Mouse (Mus musculus) liver, embryonic 16.5 days (tissue): ENCODE data around the gene Prok1. TPM values are rescaled to one million over a fixed set of nuclear protein-coding genes. Genes with fewer than 3 reads are reported as not detected.

Source experiments
- ATAC-seq: fragments of 200-750 bp; cut with Nextera tagmentation; 2 replicates; pipeline ENCODE4 v1.8.0; 2017; ENCODE audit warnings: low read depth, mild to moderate bottlenecking, moderate number of reproducible peaks, moderate library complexity
- H3K27ac ChIP-seq: fragments of 300-500 bp; sonication (generic); 2 replicates; pipeline ENCODE4 v1.5.1; 2014; ENCODE audit warnings: mild to moderate bottlenecking, low read length
- H3K27me3 ChIP-seq: fragments of 300-500 bp; sonication (generic); 2 replicates; pipeline ENCODE4 v1.6.1; 2014; ENCODE audit warnings: low read depth, low read length, mixed read lengths; ENCODE audit not compliant: control insufficient read depth, insufficient read depth
- H3K36me3 ChIP-seq: fragments of 300-500 bp; sonication (generic); 2 replicates; pipeline ENCODE4 v1.6.1; 2014; ENCODE audit warnings: mild to moderate bottlenecking; ENCODE audit not compliant: control insufficient read depth, insufficient read depth
- H3K4me1 ChIP-seq: fragments of 300-500 bp; sonication (generic); 2 replicates; pipeline ENCODE4 v1.6.1; 2014; ENCODE audit warnings: low read depth, low read length, mixed read lengths; ENCODE audit not compliant: control insufficient read depth
- H3K4me2 ChIP-seq: fragments of 300-500 bp; sonication (generic); 2 replicates; pipeline ENCODE4 v1.6.1; 2014; ENCODE audit warnings: low read depth, low read length, mixed read lengths
- H3K4me3 ChIP-seq: fragments of 300-500 bp; sonication (generic); 2 replicates; pipeline ENCODE4 v1.5.1; 2014; ENCODE audit warnings: low read depth, mild to moderate bottlenecking, low read length
- H3K9ac ChIP-seq: fragments of 300-500 bp; sonication (generic); 2 replicates; pipeline ENCODE4 v1.6.1; 2014; ENCODE audit warnings: low read depth, low read length
- H3K9me3 ChIP-seq: fragments of 300-500 bp; sonication (generic); replicated peaks from 2 replicates; pipeline ENCODE4 v1.6.1; 2016; ENCODE audit warnings: low read length; ENCODE audit not compliant: control insufficient read depth
- WGBS: fragments of 180-500 bp; shearing (Covaris S2); extraction: QIAGEN DNeasy Blood & Tissue Kit; methylation state at CpG from one replicate; pipeline ENCODE4 v1.1.7; 2014; ENCODE audit not compliant: insufficient replicate concordance; 5-methylcytosine and 5-hydroxymethylcytosine counted together
- polyA plus RNA-seq: library from polyadenylated mRNA; unstranded; fragments of >200 nt; fragmentation: Nextera tagmentation; extraction: Ambion mirVana; gene quantifications from 2 replicates; pipeline ENCODE4 v1.2.1, GENCODE M21; 2015

Gene Prok1
- polyA plus RNA-seq, 1 experiment from 2014 or later = 0.06 TPM

- Histone ChIP-seq H3K4me2 (no peak overlapping the region), H3K27me3 (no peaks in the 10 kb centered on the region), H3K4me1 (no peaks in the 10 kb centered on the region), H3K36me3 (no peaks in the 10 kb centered on the region), H3K9ac (no peak overlapping the region), H3K27ac (no peak overlapping the region), H3K9me3 (no peaks in the 10 kb centered on the region), H3K4me3 (no peak overlapping the region)
- no peak for ATAC-seq
- 46% methylated on average over 7 of the region's 7 CpGs for WGBS
Observed at GRCm38 (mm10) chr3:107207625-107208253, 31.8 kb downstream of the Prok1 start.

- H3K4me2 ChIP-seq = no peak overlapping the region
- no peaks in the 10 kb centered on the region for H3K4me1 ChIP-seq
- no peak overlapping the region for H3K27ac ChIP-seq
- H3K9me3 ChIP-seq = no peaks in the 10 kb centered on the region
- no peak for ATAC-seq
- WGBS = 47% methylated on average over 4 of the region's 4 CpGs
- H3K9ac ChIP-seq = no peak overlapping the region
- no peaks in the 10 kb centered on the region for H3K36me3 ChIP-seq
- no peaks in the 10 kb centered on the region for H3K27me3 ChIP-seq
- H3K4me3 ChIP-seq = no peak overlapping the region
Observed at GRCm38 (mm10) chr3:107206490-107207150, 32.9 kb downstream of the Prok1 start.

DNA sequence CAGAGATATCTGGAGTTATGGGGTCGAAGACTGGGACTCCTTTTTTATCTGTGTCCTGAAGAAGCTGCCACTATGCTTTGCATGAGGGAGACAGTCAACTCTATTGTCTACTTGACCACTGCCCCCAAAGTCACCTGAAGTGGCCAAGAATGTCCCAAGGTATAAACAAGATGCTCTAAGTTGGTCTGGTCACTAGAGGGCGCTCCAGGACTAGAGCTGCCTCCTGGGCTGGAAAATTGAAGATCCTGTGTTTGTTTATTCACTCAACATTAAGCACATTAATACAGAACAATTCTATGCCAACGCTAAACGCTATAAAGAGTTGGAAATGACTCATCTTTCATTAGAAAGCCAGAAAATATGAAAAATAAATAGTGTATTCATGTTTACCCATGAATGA is 33.5 kb downstream of the Prok1 start:
- WGBS = 5% methylated on average over 4 of the region's 4 CpGs

DNA sequence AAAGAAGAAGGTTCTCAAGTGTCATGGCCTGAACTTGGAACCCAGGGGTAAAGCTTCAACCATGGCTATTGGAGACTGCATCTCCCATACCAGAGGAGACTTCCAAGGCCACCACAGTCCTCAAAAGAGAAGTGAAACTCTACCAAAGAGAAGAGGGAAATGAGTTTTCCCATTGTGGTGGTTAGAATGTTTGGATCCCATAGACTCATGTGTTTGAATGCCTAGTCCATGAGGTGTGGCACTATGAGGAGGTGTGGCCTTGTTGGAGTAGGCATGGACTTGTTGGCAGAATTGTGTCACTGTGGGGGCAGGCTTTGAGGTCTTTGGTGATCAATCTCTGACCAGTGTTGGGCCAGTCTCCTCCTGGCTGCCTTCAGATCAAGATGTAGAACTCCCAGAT is 34.3 kb downstream of the Prok1 start:
- H3K9me3 ChIP-seq = no peaks in the 10 kb centered on the region
- H3K27ac ChIP-seq = no peak overlapping the region
- H3K4me2 ChIP-seq = no peak overlapping the region
- no peaks in the 10 kb centered on the region for H3K36me3 ChIP-seq
- H3K27me3 ChIP-seq = no peaks in the 10 kb centered on the region
- H3K4me1 ChIP-seq = no peaks in the 10 kb centered on the region
- no peak for ATAC-seq
- no peak overlapping the region for H3K9ac ChIP-seq
- H3K4me3 ChIP-seq = no peak overlapping the region

More for the DNA sequence above, 33.5 kb downstream of the Prok1 start:
- Histone ChIP-seq H3K4me1 (no peaks in the 10 kb centered on the region), H3K9ac (no peak overlapping the region), H3K4me3 (no peak overlapping the region), H3K27ac (no peak overlapping the region), H3K4me2 (no peak overlapping the region), H3K27me3 (no peaks in the 10 kb centered on the region), H3K9me3 (no peaks in the 10 kb centered on the region), H3K36me3 (no peaks in the 10 kb centered on the region)
- ATAC-seq = no peak

GRCm38 (mm10) chr3:107204413-107204812 is 35.1 kb downstream of the Prok1 start:
- WGBS = 67% methylated on average over 3 of the region's 3 CpGs
- H3K4me2 ChIP-seq = no peak overlapping the region
- no peak for ATAC-seq

GRCm38 (mm10) chr3:107201310-107202180 is 38.0 kb downstream of the Prok1 start:
- no peak overlapping the region for H3K9ac ChIP-seq

More at GRCm38 (mm10) chr3:107204413-107204812, 35.1 kb downstream of the Prok1 start:
- Histone ChIP-seq H3K9ac (no peak overlapping the region), H3K27ac (no peak overlapping the region), H3K27me3 (no peaks in the 10 kb centered on the region), H3K4me1 (no peaks in the 10 kb centered on the region), H3K4me3 (no peak overlapping the region), H3K36me3 (no peaks in the 10 kb centered on the region), H3K9me3 (no peaks in the 10 kb centered on the region)

DNA sequence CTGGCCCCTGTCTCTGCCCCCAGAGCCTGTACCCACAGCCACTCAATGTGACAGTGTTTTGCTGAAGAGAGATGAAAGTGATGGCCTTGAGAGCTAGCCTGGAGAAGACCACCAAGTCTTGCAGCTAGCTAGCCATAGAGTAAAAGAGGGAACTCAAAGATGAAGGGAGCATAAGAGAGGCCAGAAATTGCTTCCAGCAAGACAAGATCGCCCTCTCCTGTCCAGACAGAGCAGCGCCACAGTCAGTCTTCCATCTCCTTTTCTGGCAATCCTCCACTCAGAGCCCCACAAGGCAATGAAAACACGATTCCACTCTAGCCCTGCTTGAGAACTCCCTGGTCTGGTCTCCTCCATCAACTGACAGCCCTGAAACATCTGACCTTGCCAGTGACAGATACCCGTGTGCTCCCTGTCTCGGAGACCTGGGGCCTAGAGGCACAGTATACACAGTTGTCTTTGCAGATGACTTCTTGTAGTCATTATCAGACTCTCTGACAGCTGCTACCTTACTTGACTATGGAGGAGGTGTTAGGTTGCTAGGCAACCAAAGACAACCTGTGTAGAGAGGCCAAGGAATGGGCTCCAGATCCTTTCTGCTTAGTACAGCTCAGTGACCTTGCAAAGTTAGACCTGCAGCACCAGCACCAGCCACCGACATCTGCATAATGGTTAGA is 51.1 kb downstream of the Prok1 start:
- Histone ChIP-seq H3K9me3 (no peaks in the 10 kb centered on the region), H3K4me3 (no peak overlapping the region), H3K36me3 (no peaks in the 10 kb centered on the region), H3K4me1 (no peaks in the 10 kb centered on the region), H3K27ac (no peak overlapping the region), H3K9ac (no peak overlapping the region), H3K4me2 (no peak overlapping the region), H3K27me3 (no peaks in the 10 kb centered on the region)
- 33% methylated on average over 6 of the region's 6 CpGs for WGBS
- no peak for ATAC-seq

More at GRCm38 (mm10) chr3:107201310-107202180, 38.0 kb downstream of the Prok1 start:
- Histone ChIP-seq H3K4me3 (no peak overlapping the region), H3K36me3 (no peaks in the 10 kb centered on the region), H3K4me2 (no peak overlapping the region), H3K27me3 (no peaks in the 10 kb centered on the region), H3K9me3 (no peaks in the 10 kb centered on the region), H3K4me1 (no peaks in the 10 kb centered on the region), H3K27ac (no peak overlapping the region)
- ATAC-seq = no peak
- WGBS = 40% methylated on average over 9 of the region's 9 CpGs

GRCm38 (mm10) chr3:107187022-107187421 is 52.5 kb downstream of the Prok1 start:
- Histone ChIP-seq H3K27me3 (no peaks in the 10 kb centered on the region), H3K27ac (no peak overlapping the region), H3K36me3 (no peaks in the 10 kb centered on the region), H3K9me3 (no peaks in the 10 kb centered on the region), H3K4me3 (no peak overlapping the region), H3K4me1 (no peaks in the 10 kb centered on the region), H3K4me2 (no peak overlapping the region), H3K9ac (no peak overlapping the region)
- 56% methylated on average over 4 of the region's 4 CpGs for WGBS
- no peak for ATAC-seq
